Mouse (Mus musculus): ENCODE results near the gene Ddb1. TPM values are rescaled to one million over a fixed set of nuclear protein-coding genes. Genes with fewer than 3 reads are reported as not detected.

Ddb1 gene
- polyA plus RNA-seq, 1 experiment from 2014 or later = 303 TPM

GRCm38 (mm10) chr19:10637840-10638239 lies 32.7 kb downstream of the Ddb1 start:
- H3K9me3 ChIP-seq (ENCODE audit: control insufficient read depth, low read length) = no peaks in the 10 kb centered on the region
- WGBS = 49% methylated on average over 7 of the region's 7 CpGs
- ATAC-seq (ENCODE audit: low FRiP score) (no peak), DNase-seq (ENCODE audit: low spot score) (no peak)
- no peak overlapping the region for H3K4me2 ChIP-seq (replicated peaks; ENCODE audit: low read depth, low read length)
- H3K27me3 ChIP-seq (ENCODE audit: control insufficient read depth, insufficient read depth, low read length) = no peaks in the 10 kb centered on the region
- no peak overlapping the region for H3K4me3 ChIP-seq (ENCODE audit: low read depth, low read length)
- H3K27ac ChIP-seq (ENCODE audit: low read depth, low read length) = no peak overlapping the region
- H3K36me3 ChIP-seq (ENCODE audit: control insufficient read depth, insufficient read depth, low read length) = no peaks in the 10 kb centered on the region
- peaks cover 5% of the 10 kb centered on the region; the same call in 1 of the 2 replicates for H3K4me1 ChIP-seq (replicated peaks; ENCODE audit: control insufficient read depth, insufficient read depth, low read length)
- H3K9ac ChIP-seq (ENCODE audit: low read depth, low read length) = no peak overlapping the region

- Histone ChIP-seq H3K4me2 (replicated peaks; ENCODE audit: low read depth, low read length) (no peak overlapping the region), H3K9ac (ENCODE audit: low read depth, low read length) (no peak overlapping the region), H3K9me3 (ENCODE audit: control insufficient read depth, low read length) (no peaks in the 10 kb centered on the region), H3K4me3 (ENCODE audit: low read depth, low read length) (no peak overlapping the region), H3K4me1 (replicated peaks; ENCODE audit: control insufficient read depth, insufficient read depth, low read length) (no peaks in the 10 kb centered on the region), H3K27ac (ENCODE audit: low read depth, low read length) (no peak overlapping the region), H3K27me3 (ENCODE audit: control insufficient read depth, insufficient read depth, low read length) (no peaks in the 10 kb centered on the region), H3K36me3 (ENCODE audit: control insufficient read depth, insufficient read depth, low read length) (no peaks in the 10 kb centered on the region)
- ATAC-seq (ENCODE audit: low FRiP score) = no peak
- DNase-seq (ENCODE audit: low spot score) = no peak
- 16% methylated on average over 5 of the region's 5 CpGs for WGBS
Measured at GRCm38 (mm10) chr19:10640080-10640479, 35.0 kb downstream of the Ddb1 start.

GRCm38 (mm10) chr19:10640589-10641378 lies 35.7 kb downstream of the Ddb1 start:
- DNase-seq (ENCODE audit: low spot score) (no peak), ATAC-seq (ENCODE audit: low FRiP score) (no peak)
- H3K9ac ChIP-seq (ENCODE audit: low read depth, low read length) = no peak overlapping the region
- no peak overlapping the region for H3K27ac ChIP-seq (ENCODE audit: low read depth, low read length)
- H3K36me3 ChIP-seq (ENCODE audit: control insufficient read depth, insufficient read depth, low read length) = no peaks in the 10 kb centered on the region
- no peaks in the 10 kb centered on the region for H3K9me3 ChIP-seq (ENCODE audit: control insufficient read depth, low read length)
- H3K4me3 ChIP-seq (ENCODE audit: low read depth, low read length) = no peak overlapping the region
- 48% methylated on average over 13 of the region's 13 CpGs for WGBS
- H3K4me1 ChIP-seq (replicated peaks; ENCODE audit: control insufficient read depth, insufficient read depth, low read length) = no peaks in the 10 kb centered on the region
- H3K27me3 ChIP-seq (ENCODE audit: control insufficient read depth, insufficient read depth, low read length) = no peaks in the 10 kb centered on the region
- no peak overlapping the region for H3K4me2 ChIP-seq (replicated peaks; ENCODE audit: low read depth, low read length)

- Histone ChIP-seq H3K4me1 (replicated peaks; ENCODE audit: control insufficient read depth, insufficient read depth, low read length) (no peaks in the 10 kb centered on the region), H3K9ac (ENCODE audit: low read depth, low read length) (no peak overlapping the region), H3K4me3 (ENCODE audit: low read depth, low read length) (no peak overlapping the region), H3K27ac (ENCODE audit: low read depth, low read length) (no peak overlapping the region), H3K4me2 (replicated peaks; ENCODE audit: low read depth, low read length) (no peak overlapping the region), H3K36me3 (ENCODE audit: control insufficient read depth, insufficient read depth, low read length) (no peaks in the 10 kb centered on the region), H3K9me3 (ENCODE audit: control insufficient read depth, low read length) (no peaks in the 10 kb centered on the region), H3K27me3 (ENCODE audit: control insufficient read depth, insufficient read depth, low read length) (no peaks in the 10 kb centered on the region)
- DNase-seq (ENCODE audit: low spot score) = no peak
- no peak for ATAC-seq (ENCODE audit: low FRiP score)
- WGBS = 82% methylated on average over 2 of the region's 2 CpGs
Measured at GRCm38 (mm10) chr19:10645616-10646015, 40.5 kb downstream of the Ddb1 start.

- DNase-seq (ENCODE audit: low spot score) (no peak), ATAC-seq (ENCODE audit: low FRiP score) (no peak)
- no peak overlapping the region for H3K4me3 ChIP-seq (ENCODE audit: low read depth, low read length)
- 65% methylated on average over 8 of the region's 8 CpGs for WGBS
- H3K27me3 ChIP-seq (ENCODE audit: control insufficient read depth, insufficient read depth, low read length) = no peaks in the 10 kb centered on the region
- H3K27ac ChIP-seq (ENCODE audit: low read depth, low read length) = no peak overlapping the region
- no peaks in the 10 kb centered on the region for H3K9me3 ChIP-seq (ENCODE audit: control insufficient read depth, low read length)
- no peak overlapping the region for H3K4me2 ChIP-seq (replicated peaks; ENCODE audit: low read depth, low read length)
- H3K4me1 ChIP-seq (replicated peaks; ENCODE audit: control insufficient read depth, insufficient read depth, low read length) = no peaks in the 10 kb centered on the region
- H3K9ac ChIP-seq (ENCODE audit: low read depth, low read length) = no peak overlapping the region
- no peaks in the 10 kb centered on the region for H3K36me3 ChIP-seq (ENCODE audit: control insufficient read depth, insufficient read depth, low read length)
Measured at GRCm38 (mm10) chr19:10648156-10648555, 43.0 kb downstream of the Ddb1 start.

- no peak overlapping the region for H3K9ac ChIP-seq (ENCODE audit: low read depth, low read length)
- no peak overlapping the region for H3K4me2 ChIP-seq (replicated peaks; ENCODE audit: low read depth, low read length)
- DNase-seq (ENCODE audit: low spot score) (no peak), ATAC-seq (ENCODE audit: low FRiP score) (no peak)
- H3K4me1 ChIP-seq (replicated peaks; ENCODE audit: control insufficient read depth, insufficient read depth, low read length) = no peaks in the 10 kb centered on the region
- no peaks in the 10 kb centered on the region for H3K27me3 ChIP-seq (ENCODE audit: control insufficient read depth, insufficient read depth, low read length)
- H3K4me3 ChIP-seq (ENCODE audit: low read depth, low read length) = no peak overlapping the region
- H3K36me3 ChIP-seq (ENCODE audit: control insufficient read depth, insufficient read depth, low read length) = no peaks in the 10 kb centered on the region
- WGBS = 90% methylated on average over 3 of the region's 3 CpGs
- H3K9me3 ChIP-seq (ENCODE audit: control insufficient read depth, low read length) = no peaks in the 10 kb centered on the region
- no peak overlapping the region for H3K27ac ChIP-seq (ENCODE audit: low read depth, low read length)
Measured at GRCm38 (mm10) chr19:10656058-10656457, 50.9 kb downstream of the Ddb1 start.

- no peaks in the 10 kb centered on the region for H3K9me3 ChIP-seq (ENCODE audit: control insufficient read depth, low read length)
- H3K4me2 ChIP-seq (replicated peaks; ENCODE audit: low read depth, low read length) = no peak overlapping the region
- ATAC-seq (ENCODE audit: low FRiP score) (no peak), DNase-seq (ENCODE audit: low spot score) (no peak)
- H3K27ac ChIP-seq (ENCODE audit: low read depth, low read length) = no peak overlapping the region
- H3K9ac ChIP-seq (ENCODE audit: low read depth, low read length) = no peak overlapping the region
- H3K36me3 ChIP-seq (ENCODE audit: control insufficient read depth, insufficient read depth, low read length) = no peaks in the 10 kb centered on the region
- no peak overlapping the region for H3K4me3 ChIP-seq (ENCODE audit: low read depth, low read length)
- H3K27me3 ChIP-seq (ENCODE audit: control insufficient read depth, insufficient read depth, low read length) = no peaks in the 10 kb centered on the region
- H3K4me1 ChIP-seq (replicated peaks; ENCODE audit: control insufficient read depth, insufficient read depth, low read length) = no peaks in the 10 kb centered on the region
- 84% methylated on average over 5 of the region's 5 CpGs for WGBS
Measured at GRCm38 (mm10) chr19:10657742-10658141, 52.6 kb downstream of the Ddb1 start.

GRCm38 (mm10) chr19:10658406-10658805 lies 53.3 kb downstream of the Ddb1 start:
- WGBS = 83% methylated on average over 2 of the region's 2 CpGs
- Histone ChIP-seq H3K4me1 (replicated peaks; ENCODE audit: control insufficient read depth, insufficient read depth, low read length) (no peaks in the 10 kb centered on the region), H3K4me2 (replicated peaks; ENCODE audit: low read depth, low read length) (no peak overlapping the region)

GRCm38 (mm10) chr19:10661373-10661772 lies 56.2 kb downstream of the Ddb1 start:
- no peak overlapping the region for H3K27ac ChIP-seq (ENCODE audit: low read depth, low read length)
- H3K9me3 ChIP-seq (ENCODE audit: control insufficient read depth, low read length) = no peaks in the 10 kb centered on the region
- H3K36me3 ChIP-seq (ENCODE audit: control insufficient read depth, insufficient read depth, low read length) = no peaks in the 10 kb centered on the region
- 74% methylated on average over 5 of the region's 5 CpGs for WGBS
- H3K9ac ChIP-seq (ENCODE audit: low read depth, low read length) = no peak overlapping the region
- no peak for DNase-seq (ENCODE audit: low spot score)
- H3K4me3 ChIP-seq (ENCODE audit: low read depth, low read length) = no peak overlapping the region
- ATAC-seq (ENCODE audit: low FRiP score) = no peak
- H3K27me3 ChIP-seq (ENCODE audit: control insufficient read depth, insufficient read depth, low read length) = no peaks in the 10 kb centered on the region
- H3K4me2 ChIP-seq (replicated peaks; ENCODE audit: low read depth, low read length) = no peak overlapping the region
- H3K4me1 ChIP-seq (replicated peaks; ENCODE audit: control insufficient read depth, insufficient read depth, low read length) = no peaks in the 10 kb centered on the region

More at GRCm38 (mm10) chr19:10658406-10658805, 53.3 kb downstream of the Ddb1 start:
- no peak for DNase-seq (ENCODE audit: low spot score)
- no peaks in the 10 kb centered on the region for H3K9me3 ChIP-seq (ENCODE audit: control insufficient read depth, low read length)
- no peak overlapping the region for H3K4me3 ChIP-seq (ENCODE audit: low read depth, low read length)
- H3K27ac ChIP-seq (ENCODE audit: low read depth, low read length) = no peak overlapping the region
- ATAC-seq (ENCODE audit: low FRiP score) = no peak
- H3K9ac ChIP-seq (ENCODE audit: low read depth, low read length) = no peak overlapping the region
- no peaks in the 10 kb centered on the region for H3K36me3 ChIP-seq (ENCODE audit: control insufficient read depth, insufficient read depth, low read length)
- H3K27me3 ChIP-seq (ENCODE audit: control insufficient read depth, insufficient read depth, low read length) = no peaks in the 10 kb centered on the region

Measured in hindbrain, embryonic 11.5 days (tissue).